Mouse (Mus musculus) neutrophil, adult 5-6 weeks (primary cell): ENCODE results near the gene Mdga1. TPM values are rescaled to one million over a fixed set of nuclear protein-coding genes. Genes with fewer than 3 reads are reported as not detected.
"Not testable (repeated sequence)": the region's sequence is repeated elsewhere in the genome, so short reads cannot be mapped to it uniquely, and the experiment has no call there.

Experiments
- ATAC-seq: fragments of 151-379, 151-347 bp; 2 replicates; pipeline ENCODE4 v1.8.0; 2017; ENCODE audit warnings: mild to moderate bottlenecking, moderate TSS enrichment; ENCODE audit not compliant: insufficient number of reproducible peaks, poor library complexity, low FRiP score, severe bottlenecking; ENCODE audit errors: extremely low read depth
- total RNA-seq: library from RNA; stranded (forward); fragments of 200-1000 nt; gene quantifications from 2 replicates; pipeline ENCODE4 v1.2.3, GENCODE M21; 2017

Gene Mdga1
- total RNA-seq, 1 experiment from 2014 or later = 0.58 TPM

- no peak for ATAC-seq
Observed at GRCm38 (mm10) chr17:29788573-29788972, 181.3 kb downstream of the Mdga1 start.

DNA sequence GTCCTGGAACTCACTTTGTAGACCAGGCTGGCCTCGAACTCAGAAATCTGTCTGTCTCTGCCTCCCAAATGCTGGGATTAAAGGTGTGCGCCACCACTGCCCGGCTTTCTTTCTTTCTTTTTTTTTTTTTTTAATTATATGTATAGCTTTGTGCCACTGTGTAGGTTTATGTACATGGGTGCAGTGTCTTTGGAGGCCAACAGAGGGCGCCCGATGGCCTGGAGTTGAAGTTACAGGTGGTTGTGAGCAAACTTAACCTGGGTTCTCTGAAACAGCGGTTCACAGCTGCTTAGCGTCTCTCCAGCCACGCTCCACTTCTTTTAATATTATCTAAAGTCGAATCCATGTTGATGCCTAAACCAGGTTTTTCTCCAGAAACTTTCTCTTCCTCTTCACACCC is 185.1 kb downstream of the Mdga1 start:
- ATAC-seq = no peak

GRCm38 (mm10) chr17:29781472-29781871 is 188.4 kb downstream of the Mdga1 start:
- not testable (repeated sequence) for ATAC-seq

- ATAC-seq = no peak
Observed at GRCm38 (mm10) chr17:29778021-29778420, 191.9 kb downstream of the Mdga1 start.

Other genes with a start within 250 kb of the Mdga1 start
- gene Zfand3, start 34.6 kb upstream of the Mdga1 start, total RNA-seq = 68.4 and 83.2 TPM in 2 replicates